Mouse (Mus musculus) midbrain, embryonic 13.5 days (tissue): Measurements from ENCODE around the gene Jmjd4. TPM values are rescaled to one million over a fixed set of nuclear protein-coding genes. Genes with fewer than 3 reads are reported as not detected.

Experiments
- ATAC-seq: fragments of 200-750 bp; cut with Nextera tagmentation; 2 replicates; pipeline ENCODE4 v1.8.0; 2017; ENCODE audit warnings: mild to moderate bottlenecking, moderate TSS enrichment, moderate library complexity
- H3K27ac ChIP-seq: fragments of 300-500 bp; sonication (generic); 2 replicates; pipeline ENCODE4 v1.5.1; 2015; ENCODE audit warnings: inconsistent platforms, mild to moderate bottlenecking, moderate library complexity
- H3K27me3 ChIP-seq: fragments of 300-500 bp; sonication (generic); 2 replicates; pipeline ENCODE4 v1.6.1; 2015; ENCODE audit warnings: mild to moderate bottlenecking, inconsistent platforms
- H3K36me3 ChIP-seq: fragments of 300-500 bp; sonication (generic); 2 replicates; pipeline ENCODE4 v1.6.1; 2015; ENCODE audit warnings: mild to moderate bottlenecking, inconsistent platforms
- H3K4me1 ChIP-seq: fragments of 300-500 bp; sonication (generic); replicated peaks from 2 replicates; pipeline ENCODE4 v1.6.1; 2015; ENCODE audit warnings: inconsistent platforms
- H3K4me2 ChIP-seq: fragments of 300-500 bp; sonication (generic); replicated peaks from 2 replicates; pipeline ENCODE4 v1.6.1; 2015; ENCODE audit warnings: moderate library complexity, mild to moderate bottlenecking, inconsistent platforms
- H3K4me3 ChIP-seq: fragments of 300-500 bp; sonication (generic); replicated peaks from 2 replicates; pipeline ENCODE4 v1.5.1; 2015; ENCODE audit warnings: mild to moderate bottlenecking, inconsistent platforms
- H3K9ac ChIP-seq: fragments of 300-500 bp; sonication (generic); replicated peaks from 2 replicates; pipeline ENCODE4 v1.6.1; 2015; ENCODE audit warnings: mild to moderate bottlenecking, inconsistent platforms
- H3K9me3 ChIP-seq: fragments of 300-500 bp; sonication (generic); 2 replicates; pipeline ENCODE4 v1.6.1; 2016; ENCODE audit warnings: mild to moderate bottlenecking, inconsistent platforms
- WGBS: fragments of 180-500 bp; shearing (Covaris S2); methylation state at CpG from one replicate; pipeline ENCODE4 v1.1.7; 2015; 5-methylcytosine and 5-hydroxymethylcytosine counted together
- polyA plus RNA-seq: library from polyadenylated mRNA; unstranded; fragments of >200 nt; fragmentation: Nextera tagmentation; extraction: Ambion mirVana; gene quantifications from 2 replicates; pipeline ENCODE4 v1.2.1, GENCODE M21; 2015

The Jmjd4 gene
- polyA plus RNA-seq, result 14.3 TPM in 2 replicates

- peak; percentile 97 for ATAC-seq
- peak within 1 kb of the TSS; percentile 88 for H3K27ac ChIP-seq
- under 1% methylated on average over 34 of the region's 40 CpGs for WGBS
These were observed at the start of gene Jmjd4 for GRCm38 (mm10) chr11:59449741-59450229. Jmjd4 (plus strand) TSS chr11:59450045.

GRCm38 (mm10) chr11:59400876-59401275, 49.0 kb upstream of the Jmjd4 start:
- H3K27me3 ChIP-seq, result no peaks in the 10 kb centered on the region
- H3K4me3 ChIP-seq, result no peak overlapping the region
- 79% methylated on average over 2 of the region's 2 CpGs for WGBS
- no peak overlapping the region for H3K9ac ChIP-seq
- H3K27ac ChIP-seq, result no peak overlapping the region
- H3K36me3 ChIP-seq, result peaks cover 23% of the 10 kb centered on the region
- no peaks in the 10 kb centered on the region for H3K4me1 ChIP-seq
- ATAC-seq, result no peak
- H3K4me2 ChIP-seq, result no peak overlapping the region
- no peaks in the 10 kb centered on the region for H3K9me3 ChIP-seq

More at GRCm38 (mm10) chr11:59449741-59450229, at the start of gene Jmjd4:
- no peaks in the 10 kb centered on the region for H3K9me3 ChIP-seq
- H3K9ac ChIP-seq, result peak within 1 kb of the TSS; percentile 79
- H3K27me3 ChIP-seq, result no peaks in the 10 kb centered on the region
- peak within 1 kb of the TSS; percentile 84 for H3K4me3 ChIP-seq
- H3K4me2 ChIP-seq, result peak within 1 kb of the TSS; percentile 97
- peaks cover 19% of the 10 kb centered on the region for H3K36me3 ChIP-seq
- H3K4me1 ChIP-seq, result peaks cover 29% of the 10 kb centered on the region

DNA sequence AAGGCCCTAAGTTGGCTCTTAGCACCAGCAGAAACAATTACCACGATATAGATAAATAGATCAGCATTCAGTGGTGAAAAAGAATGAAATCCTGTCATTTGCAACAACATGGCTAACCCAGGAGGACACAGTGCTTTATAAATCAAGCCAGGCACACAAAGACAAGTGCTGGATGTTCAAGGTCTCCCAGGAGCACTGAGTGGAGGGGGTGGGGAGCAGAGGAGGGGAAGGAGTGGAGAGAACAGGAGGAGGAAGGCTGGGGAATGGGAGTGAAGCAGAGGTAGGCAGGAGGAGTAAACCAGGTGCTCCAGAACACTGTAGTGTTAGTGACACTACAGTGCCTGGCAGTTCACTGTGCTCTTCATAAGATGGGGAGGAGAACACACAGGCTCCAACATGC, 44.1 kb upstream of the Jmjd4 start:
- ATAC-seq, result no peak
- H3K4me3 ChIP-seq, result no peak overlapping the region
- H3K27ac ChIP-seq, result no peak overlapping the region
- no peaks in the 10 kb centered on the region for H3K27me3 ChIP-seq
- peaks cover 62% of the 10 kb centered on the region for H3K36me3 ChIP-seq
- no peaks in the 10 kb centered on the region for H3K4me1 ChIP-seq
- 76% methylated on average over 1 of the region's 1 CpGs for WGBS
- H3K9ac ChIP-seq, result no peak overlapping the region
- H3K9me3 ChIP-seq, result no peaks in the 10 kb centered on the region
- H3K4me2 ChIP-seq, result no peak overlapping the region

DNA sequence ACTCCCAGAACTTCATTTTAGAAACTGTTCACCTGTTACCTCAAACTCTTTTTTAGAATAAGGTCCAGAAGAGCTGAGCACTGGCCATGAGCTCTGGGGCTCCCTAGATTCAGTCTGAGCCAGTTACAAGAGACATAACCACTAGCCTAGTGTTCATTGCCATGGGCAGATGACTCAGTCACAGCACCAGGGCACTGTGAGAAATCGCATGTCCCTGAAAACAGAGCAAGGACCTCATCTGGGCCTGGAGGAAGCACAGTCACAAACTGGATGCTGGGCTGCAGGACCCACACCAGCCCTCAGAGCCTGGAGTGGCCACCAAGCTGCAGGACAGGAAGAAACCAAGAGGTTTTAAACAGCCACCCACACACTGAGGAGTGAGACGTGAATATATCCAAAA, 39.0 kb upstream of the Jmjd4 start:
- peaks cover 72% of the 10 kb centered on the region for H3K36me3 ChIP-seq
- ATAC-seq, result no peak
- H3K4me2 ChIP-seq, result no peak overlapping the region
- no peak overlapping the region for H3K9ac ChIP-seq
- no peak overlapping the region for H3K4me3 ChIP-seq
- peaks cover 9% of the 10 kb centered on the region for H3K4me1 ChIP-seq
- no peaks in the 10 kb centered on the region for H3K9me3 ChIP-seq
- no peak overlapping the region for H3K27ac ChIP-seq
- H3K27me3 ChIP-seq, result no peaks in the 10 kb centered on the region
- WGBS, result 91% methylated on average over 2 of the region's 2 CpGs

GRCm38 (mm10) chr11:59412058-59412457, 37.8 kb upstream of the Jmjd4 start:
- Histone ChIP-seq H3K4me1 (peaks cover 9% of the 10 kb centered on the region), H3K4me2 (no peak overlapping the region), H3K9ac (no peak overlapping the region), H3K27me3 (no peaks in the 10 kb centered on the region), H3K27ac (no peak overlapping the region), H3K9me3 (no peaks in the 10 kb centered on the region), H3K4me3 (no peak overlapping the region), H3K36me3 (peaks cover 66% of the 10 kb centered on the region)
- no peak for ATAC-seq
- 67% methylated on average over 6 of the region's 6 CpGs for WGBS

- Histone ChIP-seq H3K9me3 (no peaks in the 10 kb centered on the region), H3K27me3 (no peaks in the 10 kb centered on the region), H3K9ac (no peak overlapping the region), H3K4me3 (no peak overlapping the region), H3K4me2 (no peak overlapping the region), H3K36me3 (peaks cover 63% of the 10 kb centered on the region), H3K4me1 (peaks cover 9% of the 10 kb centered on the region), H3K27ac (no peak overlapping the region)
- ATAC-seq, result no peak
- 85% methylated on average over 13 of the region's 13 CpGs for WGBS
These were observed 36.6 kb upstream of the Jmjd4 start for GRCm38 (mm10) chr11:59412999-59413863.

DNA sequence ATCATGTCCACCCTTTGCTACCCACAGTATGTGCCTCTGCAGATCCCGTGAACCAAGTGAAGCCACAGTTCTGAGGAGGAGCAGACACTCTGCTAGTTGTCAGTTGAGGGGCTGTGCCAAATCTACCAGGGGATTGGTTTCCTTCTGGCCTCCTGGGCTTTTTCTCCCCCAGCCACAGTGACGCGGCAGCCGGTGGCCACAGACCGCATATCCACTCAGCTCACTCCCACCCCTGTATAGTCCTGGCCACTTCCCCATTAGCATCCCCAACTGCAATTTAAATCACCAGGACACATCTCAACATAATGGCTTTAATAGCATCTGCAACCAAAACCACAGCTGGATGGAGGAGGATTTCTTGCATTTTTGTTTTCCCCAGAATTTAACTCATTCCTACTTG, 31.1 kb upstream of the Jmjd4 start:
- H3K27me3 ChIP-seq, result no peaks in the 10 kb centered on the region
- WGBS, result 81% methylated on average over 5 of the region's 5 CpGs
- H3K4me1 ChIP-seq, result no peaks in the 10 kb centered on the region
- no peak overlapping the region for H3K4me2 ChIP-seq
- H3K4me3 ChIP-seq, result no peak overlapping the region
- no peak for ATAC-seq
- no peak overlapping the region for H3K9ac ChIP-seq
- H3K27ac ChIP-seq, result no peak overlapping the region
- H3K9me3 ChIP-seq, result no peaks in the 10 kb centered on the region
- peaks cover 83% of the 10 kb centered on the region for H3K36me3 ChIP-seq

DNA sequence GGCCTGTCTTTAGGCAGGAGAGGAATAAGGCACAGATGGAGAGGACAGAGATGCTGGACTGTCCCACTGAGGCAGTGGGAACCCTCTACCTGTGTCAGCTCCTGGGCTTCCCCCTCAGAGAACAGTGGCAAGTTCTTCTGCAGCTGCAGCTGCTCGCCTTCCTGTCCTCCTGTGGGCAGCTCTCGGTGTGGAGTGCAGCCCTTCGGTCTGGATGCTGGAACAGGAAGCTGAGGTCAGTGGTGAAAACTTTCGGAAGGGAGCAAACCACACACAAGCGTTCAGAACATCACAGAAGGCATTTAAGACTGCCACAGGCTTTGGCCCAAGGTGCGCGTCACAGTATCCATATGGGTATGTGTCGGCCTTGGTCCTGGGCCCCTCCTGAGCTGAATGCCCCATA, 28.4 kb upstream of the Jmjd4 start:
- H3K27ac ChIP-seq, result no peak overlapping the region
- no peak for ATAC-seq
- H3K9me3 ChIP-seq, result no peaks in the 10 kb centered on the region
- H3K9ac ChIP-seq, result no peak overlapping the region
- peaks cover 88% of the 10 kb centered on the region for H3K36me3 ChIP-seq
- H3K4me1 ChIP-seq, result no peaks in the 10 kb centered on the region
- H3K4me3 ChIP-seq, result no peak overlapping the region
- WGBS, result 94% methylated on average over 8 of the region's 8 CpGs
- H3K27me3 ChIP-seq, result no peaks in the 10 kb centered on the region
- no peak overlapping the region for H3K4me2 ChIP-seq

- Histone ChIP-seq H3K4me3 (no peak overlapping the region), H3K36me3 (peaks cover 88% of the 10 kb centered on the region), H3K27me3 (no peaks in the 10 kb centered on the region), H3K27ac (no peak overlapping the region), H3K9ac (no peak overlapping the region), H3K9me3 (no peaks in the 10 kb centered on the region), H3K4me1 (no peaks in the 10 kb centered on the region), H3K4me2 (no peak overlapping the region)
- ATAC-seq, result no peak
- WGBS, result 96% methylated on average over 2 of the region's 2 CpGs
These were observed 27.9 kb upstream of the Jmjd4 start for GRCm38 (mm10) chr11:59421967-59422366.

GRCm38 (mm10) chr11:59423010-59423588, 26.7 kb upstream of the Jmjd4 start:
- H3K4me1 ChIP-seq, result no peaks in the 10 kb centered on the region
- no peaks in the 10 kb centered on the region for H3K9me3 ChIP-seq
- no peak overlapping the region for H3K4me2 ChIP-seq
- no peak overlapping the region for H3K4me3 ChIP-seq
- no peak overlapping the region for H3K27ac ChIP-seq
- H3K36me3 ChIP-seq, result peaks cover 92% of the 10 kb centered on the region
- ATAC-seq, result no peak
- WGBS, result 86% methylated on average over 5 of the region's 5 CpGs
- no peaks in the 10 kb centered on the region for H3K27me3 ChIP-seq
- H3K9ac ChIP-seq, result no peak overlapping the region

- Histone ChIP-seq H3K4me2 (no peak overlapping the region), H3K4me3 (no peak overlapping the region), H3K36me3 (peaks cover 81% of the 10 kb centered on the region), H3K9me3 (no peaks in the 10 kb centered on the region), H3K9ac (no peak overlapping the region), H3K4me1 (no peaks in the 10 kb centered on the region), H3K27ac (no peak overlapping the region), H3K27me3 (no peaks in the 10 kb centered on the region)
- no peak for ATAC-seq
- WGBS, result 73% methylated on average over 7 of the region's 7 CpGs
These were observed 24.2 kb upstream of the Jmjd4 start for GRCm38 (mm10) chr11:59425671-59426101.

DNA sequence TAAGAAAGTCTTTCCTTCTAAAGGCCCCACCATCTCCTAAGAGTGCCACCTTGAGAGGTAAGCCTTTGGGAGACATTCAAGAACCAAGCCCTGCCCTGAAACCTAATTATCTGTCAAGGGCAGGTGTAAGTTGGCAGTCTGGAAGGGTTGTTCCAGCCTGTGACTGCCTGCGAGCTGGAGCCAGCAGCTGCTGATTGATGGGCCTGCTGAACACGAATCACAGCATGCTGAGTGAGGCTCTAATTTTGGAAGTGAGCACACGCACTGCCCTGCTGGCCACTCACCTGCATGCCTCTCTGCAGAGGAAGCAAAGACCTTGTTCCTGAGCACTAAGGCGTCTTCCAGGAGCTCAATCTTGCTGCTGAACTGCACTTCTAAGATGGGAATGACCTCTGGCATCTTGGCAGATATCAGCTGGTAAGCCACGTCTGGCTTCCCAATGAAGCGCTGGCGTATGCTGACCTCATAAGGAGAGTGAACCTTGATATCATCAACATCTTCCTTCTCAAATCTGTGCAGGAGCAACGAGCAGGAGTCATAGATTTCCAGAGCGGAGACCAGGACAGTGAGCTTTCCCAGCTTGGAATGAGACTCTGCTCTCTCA, 21.7 kb upstream of the Jmjd4 start:
- Histone ChIP-seq H3K9me3 (no peaks in the 10 kb centered on the region), H3K27me3 (no peaks in the 10 kb centered on the region), H3K4me1 (no peaks in the 10 kb centered on the region), H3K4me2 (no peak overlapping the region), H3K36me3 (peaks cover 79% of the 10 kb centered on the region), H3K4me3 (no peak overlapping the region), H3K27ac (no peak overlapping the region), H3K9ac (no peak overlapping the region)
- WGBS, result 95% methylated on average over 9 of the region's 9 CpGs
- no peak for ATAC-seq
